Mouse (Mus musculus): ENCODE measurements around the gene Tbc1d9b. TPM values are rescaled to one million over a fixed set of nuclear protein-coding genes. Genes with fewer than 3 reads are reported as not detected.

Tbc1d9b gene
- polyA plus RNA-seq, 3 experiments from 2014 or later: 18.4 to 23.5 (median 20.9) TPM

DNA sequence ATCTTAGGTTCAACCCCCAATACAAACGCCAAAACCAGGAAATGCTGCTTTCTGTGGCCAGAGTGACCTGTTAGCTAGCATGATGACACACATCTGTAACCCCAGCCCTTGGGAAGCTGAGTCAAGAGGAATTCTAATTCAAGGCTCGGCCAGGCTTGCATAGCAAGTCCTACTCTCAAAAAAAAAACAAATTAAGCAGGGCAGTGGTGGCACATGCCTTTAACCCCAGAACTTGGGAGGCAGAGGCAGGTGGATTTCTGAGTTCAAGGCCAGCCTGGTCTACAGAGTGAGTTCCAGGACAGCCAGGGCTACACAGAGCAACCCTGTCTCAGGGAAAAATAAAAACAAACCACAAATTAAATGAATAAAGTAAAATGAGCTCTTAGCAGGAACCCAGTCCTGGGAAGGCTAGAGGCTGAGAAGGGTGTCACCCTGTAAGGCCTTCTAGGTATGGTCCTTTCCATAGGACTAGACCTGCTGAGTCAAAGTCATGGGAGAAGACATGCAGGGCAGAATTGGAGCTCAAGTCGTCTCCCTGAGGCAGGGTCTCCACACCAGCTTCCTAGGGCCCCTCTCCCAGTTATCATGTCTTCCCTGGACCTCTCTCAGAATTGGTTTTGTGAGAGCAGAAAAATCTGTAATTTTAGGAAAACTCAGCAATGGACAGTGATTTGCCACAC is 81.0 kb downstream of the Tbc1d9b start:
- ATAC-seq: no peak

DNA sequence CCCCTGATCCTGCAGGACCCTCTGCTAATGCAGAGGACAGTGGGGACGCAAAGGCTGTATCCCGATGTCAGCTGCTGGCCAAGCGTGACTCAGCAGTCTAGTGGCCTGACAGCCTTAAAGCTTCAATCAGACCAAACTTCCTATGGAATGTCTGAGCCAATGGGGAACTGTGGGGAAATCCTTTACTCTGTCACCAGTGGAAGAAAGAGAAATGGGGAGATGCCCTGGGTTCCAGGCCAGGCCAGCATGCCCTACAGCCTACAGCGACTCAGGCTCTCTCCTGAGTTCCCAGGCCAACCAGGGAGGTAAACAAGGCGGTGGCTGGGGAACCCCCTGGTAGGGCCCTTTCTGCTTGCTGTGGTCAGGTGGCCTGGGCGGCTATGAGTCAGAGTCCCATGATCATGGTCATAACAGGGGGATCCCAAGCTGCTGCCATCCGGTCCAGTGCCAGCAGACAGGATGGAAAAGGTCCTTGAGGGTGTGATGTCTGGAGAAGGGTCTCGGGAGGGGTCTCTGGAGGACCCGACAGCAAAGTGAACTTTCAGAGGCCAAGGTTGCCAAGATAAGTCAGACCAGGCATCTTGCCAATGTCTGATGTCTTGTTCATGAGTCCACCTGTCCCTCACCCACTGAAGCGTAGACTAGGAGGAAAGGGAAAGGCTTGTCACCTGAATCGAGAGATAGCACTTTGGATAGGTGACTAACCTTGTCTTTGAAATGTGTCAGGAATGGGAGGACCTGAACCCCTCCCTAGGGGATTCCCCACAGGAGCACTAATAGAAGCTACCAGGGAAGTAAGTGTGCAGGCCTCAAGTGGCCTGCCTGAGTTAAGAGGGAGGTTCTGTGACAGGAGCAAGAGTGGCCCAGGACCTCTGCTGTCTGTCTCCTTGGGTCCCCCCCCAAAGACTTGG is 81.9 kb downstream of the Tbc1d9b start:
- no peak for ATAC-seq

GRCm38 (mm10) chr11:50214631-50215030 is 83.4 kb downstream of the Tbc1d9b start:
- no peak for ATAC-seq

GRCm38 (mm10) chr11:50215633-50216032 is 84.4 kb downstream of the Tbc1d9b start:
- no peak for ATAC-seq

DNA sequence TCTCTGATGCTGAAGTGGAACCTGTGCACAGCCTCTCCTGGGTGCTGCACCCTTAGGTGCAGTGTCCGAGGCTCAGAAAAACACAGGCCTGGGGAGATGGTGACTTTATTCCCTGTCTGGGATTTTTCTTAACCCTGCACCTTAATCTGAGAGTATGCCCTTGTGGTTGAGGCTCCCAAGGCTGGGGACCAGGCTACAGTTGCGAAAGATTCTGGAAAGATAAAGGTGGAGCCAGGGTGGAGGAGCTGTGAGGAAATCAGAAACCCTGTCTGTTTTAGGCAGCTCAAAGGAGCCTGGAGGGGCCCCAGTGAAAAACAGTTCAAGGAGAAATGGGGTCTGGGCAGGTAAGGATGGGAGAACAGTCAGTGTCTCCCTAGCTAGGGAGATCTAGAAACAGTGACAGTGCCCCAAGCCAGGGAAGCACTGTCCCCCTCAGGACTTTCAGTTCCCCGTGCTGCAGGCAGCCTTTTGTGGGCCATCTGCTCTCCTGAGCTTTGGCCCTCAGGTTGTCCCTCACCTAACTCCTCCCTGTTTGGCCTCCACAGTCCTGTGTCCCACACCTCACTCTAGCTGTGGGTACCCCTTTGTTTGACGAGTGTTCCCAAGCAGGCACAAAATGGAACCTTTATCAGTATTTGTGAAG is 85.6 kb downstream of the Tbc1d9b start:
- no peak for ATAC-seq

- no peak for ATAC-seq
Observed at GRCm38 (mm10) chr11:50217811-50218210, 86.6 kb downstream of the Tbc1d9b start.

- no peak for ATAC-seq
Observed at GRCm38 (mm10) chr11:50219833-50220232, 88.6 kb downstream of the Tbc1d9b start.

Other genes starting within 250 kb of the Tbc1d9b start
- under 1 TPM; 0.28 to 0.52 (median 0.45) TPM for gene Rasgef1c, start 229.6 kb upstream of the Tbc1d9b start, polyA plus RNA-seq (2017; shearing (Covaris generic))
- 1 to 10 TPM; 1.1 to 4.2 (median 3.5) TPM for gene Rnf130, start 106.0 kb upstream of the Tbc1d9b start, polyA plus RNA-seq (2017; shearing (Covaris generic))
- gene Mrnip, start 43.0 kb downstream of the Tbc1d9b start, polyA plus RNA-seq (2017; shearing (Covaris generic)): 10 to 100 TPM; 11.1 to 14.0 (median 12.5) TPM
- gene Sqstm1, start 79.4 kb downstream of the Tbc1d9b start, polyA plus RNA-seq (2017; shearing (Covaris generic)): 10 to 100 TPM; 44.8 to 78.4 (median 66.5) TPM
- 1 to 10 TPM; 1.0 to 2.7 (median 1.3) TPM for gene Mgat4b, start 79.5 kb downstream of the Tbc1d9b start, polyA plus RNA-seq (2017; shearing (Covaris generic))
- not detected for gene Ltc4s, start 107.2 kb downstream of the Tbc1d9b start, polyA plus RNA-seq (2017; shearing (Covaris generic))
- 1 to 10 TPM; 2.9 to 4.9 (median 4.8) TPM for gene Maml1, start 160.9 kb downstream of the Tbc1d9b start, polyA plus RNA-seq (2017; shearing (Covaris generic))
- 100 to 1,000 TPM; 189 to 258 (median 196) TPM for gene Canx, start 194.3 kb downstream of the Tbc1d9b start, polyA plus RNA-seq (2017; shearing (Covaris generic))
- gene Cby3, start 223.1 kb downstream of the Tbc1d9b start, polyA plus RNA-seq (2017; shearing (Covaris generic)): not detected
- gene Hnrnph1, start 245.6 kb downstream of the Tbc1d9b start, polyA plus RNA-seq (2017; shearing (Covaris generic)): 100 to 1,000 TPM; 155 to 240 (median 214) TPM

Measured in inflammation-experienced regulatory T-cells, adult 6 months (primary cell).